15 mouse cellular contexts compared by ENCODE assay signal in the genomic region with DNA sequence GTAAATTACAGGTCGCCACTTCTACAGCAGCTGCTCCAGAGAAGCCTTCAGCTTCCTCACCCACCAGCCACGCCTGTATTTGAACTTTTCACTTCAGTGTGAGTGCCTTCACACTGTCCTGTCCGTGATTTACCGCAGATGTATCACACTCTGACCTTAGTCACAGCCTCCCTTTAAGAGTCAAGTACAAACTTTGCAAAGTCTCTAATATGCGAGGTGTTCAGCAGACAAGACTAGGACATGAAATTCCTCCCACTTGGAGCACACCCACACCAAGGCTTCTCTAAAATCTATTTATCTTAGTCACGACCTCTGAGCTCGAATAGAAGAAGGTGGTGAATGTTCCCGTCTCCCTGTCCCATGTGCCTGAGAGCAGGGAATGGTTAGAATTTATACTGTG.
"Had no signal": no experiment of that assay in that cellular context is flagged by ENCODE, and none has a peak within 500 bp of the region (broad histone marks: within the 10 kb centered on the region; RNA-seq: fewer than 3 reads in every experiment).

No protein-coding gene starts in this region.

- H3K9ac ChIP-seq: limb, embryonic 15.5 days; liver, embryonic 13.5 days; liver, postnatal 0 days; lung, embryonic 15.5 days; midbrain, embryonic 12.5 days; neural tube, embryonic 13.5 days had no signal

- H3K27me3 ChIP-seq: limb, embryonic 15.5 days; liver, embryonic 13.5 days; lung, embryonic 15.5 days; megakaryocyte, embryonic 14.5 days; neural tube, embryonic 13.5 days had no signal

- H3K36me3 ChIP-seq: limb, embryonic 15.5 days; liver, embryonic 13.5 days; lung, embryonic 15.5 days; midbrain, embryonic 12.5 days; neural tube, embryonic 13.5 days had no signal

- H3K4me2 ChIP-seq: limb, embryonic 15.5 days; liver, embryonic 13.5 days; lung, embryonic 15.5 days; midbrain, embryonic 12.5 days; neural tube, embryonic 13.5 days had no signal

- H3K9me3 ChIP-seq: limb, embryonic 15.5 days; liver, embryonic 13.5 days; lung, embryonic 15.5 days; megakaryocyte, embryonic 14.5 days; midbrain, embryonic 12.5 days; neural tube, embryonic 13.5 days had no signal

- ATAC-seq: liver, postnatal 0 days; midbrain, embryonic 16.5 days had no signal

- H3K4me1 ChIP-seq: limb, embryonic 15.5 days; liver, embryonic 13.5 days had no signal

- DNase-seq: kidney, adult 18-20 months; liver, embryonic 13.5 days; liver, postnatal 0 days; lung, postnatal 14 days; thymus, adult 2 months; thymus, postnatal 25 days had no signal

- H3K27ac ChIP-seq: left cerebral cortex, adult 2 months; limb, embryonic 15.5 days; liver, embryonic 13.5 days; lung, embryonic 15.5 days; macrophage; midbrain, embryonic 12.5 days; neural tube, embryonic 13.5 days; stomach, postnatal 0 days had no signal

- H3K4me3 ChIP-seq: left cerebral cortex, adult 2 months; limb, embryonic 15.5 days; liver, embryonic 13.5 days; lung, embryonic 15.5 days; megakaryocyte, embryonic 14.5 days; midbrain, embryonic 12.5 days; neural tube, embryonic 13.5 days had no signal
